10 mouse cellular contexts compared by ENCODE assay signal in genomic region chr8:11755873-11756272, GRCm38 (mm10). TPM values are rescaled to one million over a fixed set of nuclear protein-coding genes. Genes with fewer than 3 reads are reported as not detected.
DNase-seq lines count a peak whose midpoint lies in the region; ATAC-seq and TF ChIP-seq lines count a peak whose summit lies in the region.
"Had no signal": no experiment of that assay in that cellular context is flagged by ENCODE, and none has a peak within 500 bp of the region (broad histone marks: within the 10 kb centered on the region; RNA-seq: fewer than 3 reads in every experiment).

No protein-coding gene starts in this region.

- intact Hi-C loops in left cerebral cortex, postnatal 4 days (cut with DNase I): no loop called here

- POLR2A ChIA-PET in Patski (lab: Charles Lee): interaction anchor here (0.9 to 1.0 kb wide), 2 partner anchors 35 to 36 kb away, joined by 3 to 4 read pairs; no protein-coding TSS in a partner anchor

- peak; percentile 75 for DNase-seq in midbrain, embryonic 14.5 days
- no peak for DNase-seq in Patski (ENCODE audit: low read depth, low spot score)
- DNase-seq in cerebellum, adult 9-11 months: peak; percentile 73
- DNase-seq in heart, embryonic 10.5 days (ENCODE audit: low spot score): peak; percentile 89
- peak; percentile 63 for DNase-seq in left cerebral cortex, postnatal 4 days
- peak; percentile 49 to 71 for DNase-seq in urinary bladder, postnatal 36 days (ENCODE audit: low spot score in 2 of 2)

- H3K4me2 ChIP-seq in midbrain, embryonic 14.5 days (ENCODE audit: low read length): no peak overlapping the region
- no peak overlapping the region for H3K4me2 ChIP-seq in midbrain, embryonic 16.5 days (ENCODE audit: low read length)

- H3K27me3 ChIP-seq in midbrain, embryonic 14.5 days (ENCODE audit: control insufficient read depth, insufficient read depth, low read length): no peaks in the 10 kb centered on the region
- H3K27me3 ChIP-seq in midbrain, embryonic 16.5 days (ENCODE audit: control insufficient read depth, insufficient read depth, low read depth, low read length): no peaks in the 10 kb centered on the region
- peaks cover 3% of the 10 kb centered on the region for H3K27me3 ChIP-seq in Patski
- H3K27me3 ChIP-seq in heart, embryonic 10.5 days (ENCODE audit: insufficient read depth, poor library complexity, severe bottlenecking): no peaks in the 10 kb centered on the region

- no peaks in the 10 kb centered on the region for H3K36me3 ChIP-seq in midbrain, embryonic 14.5 days (ENCODE audit: control insufficient read depth, insufficient read depth, low read length)
- no peaks in the 10 kb centered on the region for H3K36me3 ChIP-seq in midbrain, embryonic 16.5 days (ENCODE audit: control insufficient read depth, insufficient read depth, low read length)
- H3K36me3 ChIP-seq in heart, embryonic 10.5 days: no peaks in the 10 kb centered on the region

- 22% methylated on average over 5 of the region's 5 CpGs for WGBS in midbrain, embryonic 14.5 days
- WGBS in midbrain, embryonic 16.5 days: 19% methylated on average over 5 of the region's 5 CpGs
- 17% methylated on average over 5 of the region's 5 CpGs for WGBS in heart, embryonic 10.5 days

- no peak for ATAC-seq in midbrain, embryonic 14.5 days (ENCODE audit: low FRiP score, low TSS enrichment)
- no peak for ATAC-seq in midbrain, embryonic 16.5 days
- ATAC-seq in Patski: no peak
- ATAC-seq in neutrophil, adult 5-6 weeks (ENCODE audit: extremely low read depth, insufficient number of reproducible peaks, low FRiP score, poor library complexity, severe bottlenecking): peak; percentile 48

- no peak overlapping the region for H3K9ac ChIP-seq in midbrain, embryonic 14.5 days (replicated peaks; ENCODE audit: low read length)
- H3K9ac ChIP-seq in midbrain, embryonic 16.5 days (ENCODE audit: low read depth, low read length): no peak overlapping the region

- H3K9me3 ChIP-seq in midbrain, embryonic 14.5 days (ENCODE audit: control insufficient read depth, low read length): no peaks in the 10 kb centered on the region
- no peaks in the 10 kb centered on the region for H3K9me3 ChIP-seq in midbrain, embryonic 16.5 days (replicated peaks; ENCODE audit: control insufficient read depth, low read length, poor library complexity, severe bottlenecking)
- no peaks in the 10 kb centered on the region for H3K9me3 ChIP-seq in heart, embryonic 10.5 days

- peaks cover 13% of the 10 kb centered on the region for H3K4me1 ChIP-seq in midbrain, embryonic 14.5 days (ENCODE audit: control insufficient read depth, insufficient read depth, low read length)
- H3K4me1 ChIP-seq in midbrain, embryonic 16.5 days (ENCODE audit: control insufficient read depth, insufficient read depth, low read length): peaks cover 18% of the 10 kb centered on the region
- peaks cover 36% of the 10 kb centered on the region for H3K4me1 ChIP-seq in heart, embryonic 10.5 days

- CTCF ChIA-PET in Patski (lab: Charles Lee): interaction anchor here (0.6 to 3.2 kb wide), 12 partner anchors 8 to 168 kb away, joined by 3 to 14 read pairs (median 4); no protein-coding TSS in a partner anchor

- TF ChIP-seq CTCF in Patski (IDR thresholded peaks at IDR 0.05): peak; percentile 79

- H3K4me3 ChIP-seq in midbrain, embryonic 14.5 days (replicated peaks; ENCODE audit: low read depth, low read length): no peak overlapping the region
- H3K4me3 ChIP-seq in midbrain, embryonic 16.5 days (ENCODE audit: low read depth, low read length): no peak overlapping the region
- no peak overlapping the region for H3K4me3 ChIP-seq in heart, embryonic 10.5 days

- H3K27ac ChIP-seq in midbrain, embryonic 14.5 days (replicated peaks; ENCODE audit: low read depth, low read length): no peak overlapping the region
- H3K27ac ChIP-seq in midbrain, embryonic 16.5 days (ENCODE audit: low read length): no peak overlapping the region
- no peak overlapping the region for H3K27ac ChIP-seq in heart, embryonic 10.5 days

- in situ Hi-C loops in Patski (cut with MboI; ENCODE audit: low pct_unique_long_range_greater_than_20kb): no loop called here

RNA-seq across cellular contexts. Expression of gene Arhgef7, which starts 28.4 kb away (rescaled TPM):
- polyA plus RNA-seq in midbrain, embryonic 14.5 days (2014; fragmentation: Nextera tagmentation; extraction: Ambion mirVana): 78.3 and 84.0 TPM in 2 replicates
- polyA plus RNA-seq in midbrain, embryonic 16.5 days (2015; fragmentation: Nextera tagmentation; extraction: Ambion mirVana): 65.6 and 67.2 TPM in 2 replicates
- polyA plus RNA-seq in Patski (2021): 53.7 TPM
- polyA plus RNA-seq in heart, embryonic 10.5 days (2016; fragmentation: Nextera tagmentation; extraction: Ambion mirVana): 47.5 and 61.3 TPM in 2 replicates
- 100 to 1,000 TPM; 215 to 219 TPM for total RNA-seq in left cerebral cortex, postnatal 4 days (2021)
- 34.1 and 35.5 TPM in 2 replicates for total RNA-seq in neutrophil, adult 5-6 weeks (2017)

RNA-seq across cellular contexts. Expression of gene 1700016D06Rik, which starts 55.0 kb away (rescaled TPM):
- polyA plus RNA-seq in midbrain, embryonic 14.5 days (2014; fragmentation: Nextera tagmentation; extraction: Ambion mirVana): not detected in 2 replicates
- not detected in 2 replicates for polyA plus RNA-seq in midbrain, embryonic 16.5 days (2015; fragmentation: Nextera tagmentation; extraction: Ambion mirVana)
- not detected for polyA plus RNA-seq in Patski (2021)
- polyA plus RNA-seq in heart, embryonic 10.5 days (2016; fragmentation: Nextera tagmentation; extraction: Ambion mirVana): not detected in 2 replicates
- total RNA-seq in left cerebral cortex, postnatal 4 days (2021): not detected
- total RNA-seq in neutrophil, adult 5-6 weeks (2017): not detected in 2 replicates
- polyA plus RNA-seq: heart, embryonic 14.5 days; small intestine, adult 2 months had no signal
